Mouse (Mus musculus): Measurements from ENCODE around the gene Prtg. TPM values are rescaled to one million over a fixed set of nuclear protein-coding genes. Genes with fewer than 3 reads are reported as not detected.

Prtg gene
- total RNA-seq (2023): not detected in 2 replicates

DNA sequence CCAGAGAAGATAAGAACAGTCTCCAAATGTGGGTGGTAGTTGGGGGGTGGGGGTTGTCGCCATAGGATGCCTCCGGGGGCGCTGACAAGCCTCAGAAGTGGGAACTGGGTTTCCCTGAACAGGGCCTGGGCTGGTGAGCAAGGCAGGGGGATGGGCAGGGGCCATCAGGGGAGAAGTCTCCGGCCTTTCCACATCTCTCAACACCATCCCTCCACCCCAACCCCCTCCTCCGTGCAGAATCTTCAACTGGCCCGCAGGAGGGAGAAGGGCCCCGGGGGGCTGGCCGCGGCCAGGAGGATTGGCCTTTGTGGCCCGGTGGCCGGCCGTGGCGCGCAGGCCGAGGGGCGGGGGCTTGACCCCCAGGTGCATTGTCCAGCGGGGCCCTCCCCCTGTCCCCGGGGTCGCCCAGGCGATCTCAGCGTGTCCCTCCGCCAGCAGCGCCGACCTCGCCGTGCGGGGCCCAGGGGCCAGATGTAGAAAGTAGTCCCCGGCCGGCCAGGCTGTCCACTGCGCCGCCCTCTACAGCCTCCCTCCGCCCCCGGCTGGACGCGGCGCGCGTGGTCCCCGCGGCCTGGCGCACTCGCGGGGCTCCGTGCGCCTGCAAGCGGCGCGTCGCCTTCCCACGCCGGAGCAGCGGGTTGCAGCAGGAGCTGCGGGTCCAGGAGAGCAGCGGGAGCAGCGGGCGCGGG, at the start of gene Prtg:
TSS of gene Prtg (plus strand) at position 144 of the 689 bp plus-strand sequence.

DNA sequence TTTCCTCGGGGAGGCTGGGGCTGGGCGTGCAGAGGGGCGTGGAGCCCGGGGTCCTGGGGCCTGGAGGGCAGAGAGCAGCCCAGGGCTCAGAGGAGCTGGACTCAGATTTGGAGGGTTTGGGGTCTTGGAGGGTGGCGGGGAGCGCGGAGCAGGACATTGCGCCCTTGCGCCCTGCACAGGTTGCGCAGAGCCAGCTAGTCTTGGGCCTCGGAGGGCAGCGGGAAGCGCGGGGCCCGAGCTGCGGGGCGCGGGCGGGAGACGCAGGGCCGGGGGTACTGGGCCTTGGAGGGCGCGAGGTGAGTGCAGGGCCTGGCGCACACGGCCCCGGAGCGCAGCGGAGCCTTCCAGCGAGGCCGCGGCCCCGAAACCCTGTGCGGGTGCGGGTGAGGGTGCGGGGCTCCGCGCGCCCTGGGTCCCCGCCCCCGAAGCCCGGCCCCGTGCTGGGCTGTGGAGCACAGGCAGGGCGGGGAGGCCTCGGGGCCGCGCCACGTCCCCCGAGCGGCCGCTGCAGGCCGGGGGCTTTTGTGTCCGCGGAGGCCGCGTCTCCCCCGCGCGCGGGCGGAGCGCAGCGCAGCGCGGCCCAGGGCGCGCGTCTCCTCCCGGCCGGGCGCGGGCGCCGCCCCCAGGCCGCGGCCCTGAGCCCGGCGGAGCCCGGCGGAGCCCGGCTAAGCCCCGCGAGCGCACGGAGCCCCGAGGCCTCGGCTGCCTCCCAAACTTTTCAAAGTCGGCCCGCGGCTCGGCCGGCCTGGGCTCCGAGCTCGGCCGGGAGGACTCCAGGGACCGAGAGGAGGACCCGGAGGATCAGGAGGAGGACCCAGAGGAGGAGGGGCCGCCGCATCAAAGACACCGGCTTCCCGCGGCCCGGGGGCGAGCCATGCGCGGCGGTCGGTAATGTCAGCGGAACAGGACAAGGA, 118.6 kb downstream of the Prtg start, which contains the start of gene Pygo1:
TSS of gene Pygo1 (plus strand) at position 625 of the 914 bp plus-strand sequence.

DNA sequence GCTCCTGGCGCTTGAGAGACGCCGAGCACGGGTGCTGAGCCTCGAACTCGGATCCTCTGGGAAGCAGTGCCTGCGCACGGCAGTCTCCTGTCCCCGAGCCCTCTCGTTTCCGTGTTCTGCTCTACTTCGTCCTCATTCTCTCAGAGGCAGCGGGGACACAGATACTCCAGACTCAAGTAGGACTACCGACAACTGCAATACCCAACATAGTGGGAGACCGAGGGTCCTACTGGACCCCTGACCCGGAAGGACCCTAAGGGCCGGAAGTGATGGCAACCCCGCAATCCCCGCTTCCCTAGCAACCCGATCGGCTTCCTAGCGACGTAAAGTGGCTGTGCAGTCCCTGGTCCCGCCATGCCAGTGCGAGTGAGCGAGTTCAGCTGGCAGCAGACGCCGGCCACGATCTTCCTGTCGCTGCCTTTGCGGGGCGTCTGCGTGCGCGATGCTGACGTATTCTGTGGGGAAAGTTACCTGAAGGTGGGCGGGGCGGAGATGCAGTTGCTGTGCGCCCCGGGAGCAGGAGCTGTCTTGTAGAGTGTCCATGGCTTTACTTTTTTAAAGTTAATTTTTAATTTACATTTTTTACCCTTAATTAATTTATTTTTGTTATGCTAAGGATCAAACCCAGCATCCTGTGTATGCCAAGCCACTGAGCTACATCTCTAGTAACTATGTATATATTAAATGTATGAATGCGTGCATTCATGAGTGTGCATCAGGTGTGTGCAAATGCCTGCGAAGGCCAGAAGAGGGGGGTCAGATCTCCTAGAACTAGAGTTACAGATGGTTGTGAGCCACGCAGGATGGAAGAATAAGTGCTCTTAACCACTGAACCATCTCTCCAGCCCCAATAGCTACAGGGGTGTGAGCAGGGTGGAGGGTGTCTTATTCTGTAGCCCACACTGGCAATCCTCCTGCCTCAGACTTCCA, 152.1 kb downstream of the Prtg start, which contains the start of the genes Dyx1c1 and Gm44503:
TSS of gene Dyx1c1 (plus strand) at position 265 of the 930 bp plus-strand sequence.
TSS of gene Gm44503 (plus strand) at position 332 of the 930 bp plus-strand sequence.

Other genes with a start within 250 kb of the Prtg start
- 126 and 148 TPM in 2 replicates for gene Nedd4, start 144.5 kb upstream of the Prtg start, total RNA-seq (2023)
- not detected in 2 replicates for gene Pygo1, start 118.8 kb downstream of the Prtg start, total RNA-seq (2023)
- gene Dyx1c1, start 151.9 kb downstream of the Prtg start, total RNA-seq (2023): 0.57 TPM in 2 replicates
- gene Gm44503, start 152.0 kb downstream of the Prtg start, total RNA-seq (2023): 0.11 TPM in 1 of 2 replicates, not detected in the other
- 2.3 TPM in 2 replicates for gene Ccpg1os, start 178.5 kb downstream of the Prtg start, total RNA-seq (2023)
- 405 and 465 TPM in 2 replicates for gene Ccpg1, start 178.6 kb downstream of the Prtg start, total RNA-seq (2023)
- 21.8 and 25.7 TPM in 2 replicates for gene Pigb, start 233.5 kb downstream of the Prtg start, total RNA-seq (2023)
- 206 and 212 TPM in 2 replicates for gene Rab27a, start 238.0 kb downstream of the Prtg start, total RNA-seq (2023)

Measured in neutrophil, adult 65 days (primary cell).